Mouse (Mus musculus) liver (tissue): ENCODE measurements at regions not wholly inside any gene's neighbourhood (a gene's known extent, or its start where the extent isn't known, plus 50 kb on each side); places are given as distances from the start of the nearest gene placed in this dataset.

Experiments
- DNase-seq: peaks from one replicate; pipeline ENCODE4 v3.0.0-alpha.2; 2020; ENCODE audit warnings: mixed read lengths

DNA sequence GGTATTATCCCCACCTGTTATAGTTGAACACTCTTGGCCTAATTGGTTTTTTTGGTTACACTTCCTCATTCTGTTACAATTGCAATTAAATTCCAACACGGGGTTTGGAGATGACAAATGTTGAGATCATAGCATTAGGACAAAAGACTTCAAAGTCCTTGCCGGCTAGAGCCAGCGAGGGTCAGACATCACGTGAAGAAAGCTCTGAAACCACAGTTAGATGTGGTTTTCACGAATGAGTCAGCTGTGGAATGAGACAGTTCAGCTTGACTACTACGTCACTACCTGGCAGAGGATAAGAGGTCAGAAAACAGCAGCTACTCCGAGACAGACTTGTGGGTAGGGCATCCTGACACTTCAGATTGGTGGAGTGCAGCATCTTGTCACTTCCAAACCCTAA is 55.5 kb upstream of the Trio start:
- DNase-seq, result no peak

DNA sequence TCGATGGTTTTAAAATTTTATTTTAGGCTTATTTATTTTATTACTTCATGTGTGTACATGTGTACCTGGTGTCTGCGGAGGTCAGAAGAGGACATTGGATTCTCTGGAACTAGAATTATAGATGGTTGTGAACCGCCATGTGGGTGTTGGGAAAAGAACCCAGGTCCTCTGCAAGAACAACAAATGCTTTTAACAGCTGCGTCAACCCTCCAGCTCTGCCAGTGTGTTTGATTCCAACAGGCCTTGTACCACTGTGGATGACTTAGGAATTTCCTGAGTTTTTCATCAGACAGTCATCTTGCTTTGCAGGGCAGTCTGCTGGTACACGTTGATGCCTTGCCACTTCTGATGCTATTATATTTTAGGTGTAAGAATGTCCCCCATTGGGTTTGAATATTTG is 56.8 kb upstream of the Trio start:
- no peak for DNase-seq

DNA sequence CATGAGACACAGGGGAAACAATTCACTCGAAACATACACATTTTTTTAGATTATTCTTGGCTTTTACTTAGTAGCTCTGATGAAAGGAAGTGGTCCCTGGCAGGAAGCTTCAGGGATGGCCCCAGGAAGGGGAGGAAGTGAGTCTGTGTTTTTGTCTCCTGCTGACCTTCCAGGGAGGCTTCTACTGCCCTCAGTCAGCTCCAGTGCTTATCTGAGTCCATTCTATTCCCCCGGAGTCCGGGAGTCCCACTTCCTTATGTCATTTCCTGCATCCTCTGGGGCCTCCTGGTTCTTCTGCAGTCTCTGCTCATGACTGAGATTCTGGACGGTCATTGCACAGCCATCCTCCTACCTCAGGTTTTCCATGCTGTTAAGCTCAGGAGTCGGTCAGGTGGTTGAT is 80.3 kb upstream of the Trio start:
- peak; percentile 5 for DNase-seq

DNA sequence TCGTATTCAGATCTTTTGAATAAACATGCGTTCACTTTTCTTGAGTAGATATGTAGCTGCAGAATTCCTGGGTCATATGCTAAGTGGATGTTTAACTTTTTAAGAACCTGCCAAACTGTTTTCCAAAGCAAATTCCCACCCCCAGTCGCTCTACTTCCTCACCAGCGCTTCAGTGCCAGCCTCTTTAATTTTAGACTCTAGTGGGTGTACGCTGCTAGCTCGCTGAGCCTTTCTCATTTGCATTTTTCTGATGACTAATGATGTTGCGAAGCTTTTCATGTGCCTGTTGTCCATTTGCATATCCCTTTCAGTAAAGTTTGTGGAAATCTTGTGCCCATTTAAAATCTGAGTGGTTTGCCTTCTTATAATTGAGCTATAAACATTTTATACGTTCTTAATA is 84.3 kb upstream of the Trio start:
- no peak for DNase-seq

DNA sequence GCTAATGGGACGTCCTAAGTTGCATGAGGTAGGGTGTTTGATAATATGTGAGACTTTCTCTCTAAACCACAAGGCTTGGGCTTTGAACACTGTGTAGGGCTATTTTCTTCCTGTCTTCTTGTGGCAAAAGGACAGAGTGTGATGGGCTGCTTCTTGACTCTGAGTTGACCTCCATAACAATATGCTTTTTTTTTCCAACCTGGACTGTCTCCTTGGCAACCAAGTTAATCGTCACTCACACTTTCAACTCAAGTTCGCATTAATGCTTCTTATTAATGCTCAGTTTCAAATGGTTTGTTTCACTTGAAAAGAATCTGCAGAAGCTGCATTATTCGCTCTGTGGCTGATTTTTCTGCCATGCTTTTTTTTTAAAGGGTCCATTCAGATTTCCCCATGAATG is 87.8 kb upstream of the Trio start:
- no peak for DNase-seq

DNA sequence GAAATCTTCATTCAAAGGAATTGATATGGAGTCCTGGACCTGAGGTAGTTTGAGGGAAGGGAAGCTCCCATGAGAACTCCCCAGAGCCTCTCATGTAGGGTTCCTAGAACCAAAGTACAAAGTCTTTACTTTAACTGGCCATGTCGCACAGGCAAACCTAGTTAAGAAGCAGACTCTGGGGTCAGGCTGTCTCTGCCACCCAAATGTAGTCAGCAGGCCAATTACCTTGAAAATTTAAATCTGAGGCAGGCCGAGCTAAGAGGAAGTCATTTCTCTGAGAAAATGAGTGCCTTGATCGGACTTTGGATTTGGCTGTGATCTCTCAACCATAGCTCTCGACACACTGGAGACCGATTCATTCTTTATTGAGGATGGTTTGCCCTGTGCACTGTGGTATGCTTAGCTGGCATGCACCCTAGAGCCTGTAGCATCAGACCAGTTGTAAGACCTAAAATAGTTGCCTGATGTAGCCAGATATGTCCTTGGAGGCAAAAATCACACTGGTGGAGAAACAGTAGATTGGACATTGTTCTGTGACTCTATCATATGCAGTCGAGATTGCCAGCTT is 88.6 kb upstream of the Trio start:
- DNase-seq, result no peak

DNA sequence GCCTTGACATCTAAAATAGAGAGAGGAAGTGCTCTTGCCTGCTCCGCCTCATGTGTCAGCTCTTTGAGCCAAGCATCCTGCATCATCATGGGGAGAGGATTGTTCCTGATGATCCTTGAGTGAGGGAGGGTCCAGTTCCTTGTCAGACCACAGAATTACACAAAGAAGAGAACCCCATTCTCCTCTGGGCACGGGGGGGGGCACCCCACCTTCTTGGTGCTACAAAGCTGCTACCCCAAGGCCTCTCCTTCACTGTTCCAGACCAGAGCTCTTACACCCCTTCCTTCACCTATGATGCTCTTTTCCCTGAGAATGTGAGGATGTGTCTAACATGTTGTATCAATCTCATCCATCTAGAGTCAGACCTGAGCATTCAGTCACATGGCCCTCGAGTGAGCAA is 76.7 kb upstream of the Dnah5 start:
- DNase-seq, result no peak

DNA sequence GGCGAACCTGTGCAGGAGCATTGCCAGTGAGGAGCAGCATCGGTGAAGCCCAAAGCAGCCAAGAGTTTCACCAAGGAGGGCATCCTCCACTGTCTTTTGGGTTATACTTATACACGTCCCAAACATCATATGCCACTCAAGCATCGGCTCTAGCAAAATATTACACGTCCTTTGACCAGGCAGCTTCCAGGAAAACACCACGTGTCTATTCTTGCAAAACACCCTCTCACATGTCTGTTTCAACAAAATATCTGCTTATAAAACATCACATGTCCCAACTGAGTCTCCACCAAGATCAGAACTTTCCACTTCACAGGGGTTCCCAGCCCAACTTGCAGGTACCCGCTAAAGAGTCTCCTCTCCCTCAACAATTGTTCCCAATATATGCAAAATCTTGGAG is 74.0 kb upstream of the Dnah5 start:
- DNase-seq, result no peak

DNA sequence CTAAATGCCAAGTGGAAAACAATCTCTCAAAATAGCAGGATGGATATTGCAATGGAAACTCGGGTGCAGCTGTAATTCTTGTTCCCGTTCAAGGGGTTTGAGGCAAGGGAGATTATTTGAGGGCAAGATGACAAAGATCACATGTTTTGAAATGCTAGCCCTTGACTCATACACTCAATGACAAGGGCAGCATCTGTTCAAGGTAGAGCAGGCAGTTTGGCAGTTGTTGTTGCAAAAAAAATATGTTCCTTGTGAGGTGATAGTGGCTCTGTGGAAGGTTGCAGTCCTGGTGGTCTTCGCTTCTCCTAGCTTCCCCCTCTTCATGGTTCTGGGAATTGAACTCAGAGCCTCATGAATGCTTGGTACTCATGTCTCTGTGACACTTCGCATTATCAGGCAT is 72.0 kb upstream of the Dnah5 start:
- DNase-seq, result no peak

DNA sequence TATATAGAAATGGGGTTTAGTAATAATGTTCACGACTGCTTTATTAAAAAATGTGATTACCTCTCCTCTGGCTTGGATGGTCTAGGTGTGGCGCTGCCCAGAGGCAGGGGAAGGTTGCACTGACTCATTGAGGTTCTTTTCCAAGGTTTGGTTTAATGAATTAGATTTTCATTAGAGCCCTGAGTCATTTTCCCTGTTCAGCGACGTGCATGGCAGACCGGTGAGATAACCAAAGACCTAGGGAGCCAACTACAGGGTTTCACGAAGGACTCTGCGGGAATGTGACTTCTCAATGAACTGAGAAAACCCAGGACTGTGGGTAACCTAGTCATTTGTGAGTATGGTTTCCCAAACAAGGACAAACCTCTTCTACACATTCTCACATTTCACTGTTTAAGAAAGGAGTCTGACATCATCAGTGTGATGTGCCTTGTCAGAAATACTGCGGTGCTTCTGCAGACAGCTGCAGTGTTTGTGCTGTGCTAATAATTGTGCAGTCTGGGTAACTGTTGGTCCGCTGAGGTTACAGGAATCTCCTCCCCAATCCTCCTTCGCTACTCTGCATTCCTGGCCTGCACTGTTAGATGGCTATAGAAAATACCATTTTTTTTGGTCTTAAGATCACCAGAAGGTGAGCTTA is 70.3 kb upstream of the Dnah5 start:
- DNase-seq, result no peak

DNA sequence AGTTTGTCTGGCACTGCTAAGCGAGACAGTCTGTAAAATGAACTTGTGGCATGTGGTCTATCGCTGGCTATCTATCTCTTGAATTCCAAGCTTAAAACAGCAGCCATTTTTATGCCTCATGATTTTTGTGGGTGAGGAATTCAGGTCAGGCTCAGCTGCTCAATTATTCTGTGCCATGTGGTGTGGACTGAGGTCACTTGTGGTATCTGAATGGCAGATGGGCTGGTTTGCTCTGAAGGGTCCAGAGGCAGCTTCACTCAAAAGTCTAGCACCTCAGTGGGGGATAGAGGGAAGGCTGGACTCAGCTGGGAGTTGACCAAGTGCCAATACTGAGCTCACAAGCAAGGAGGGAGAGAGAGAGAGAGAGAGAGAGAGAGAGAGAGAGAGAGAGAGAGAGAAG is 69.3 kb upstream of the Dnah5 start:
- DNase-seq, result no peak

DNA sequence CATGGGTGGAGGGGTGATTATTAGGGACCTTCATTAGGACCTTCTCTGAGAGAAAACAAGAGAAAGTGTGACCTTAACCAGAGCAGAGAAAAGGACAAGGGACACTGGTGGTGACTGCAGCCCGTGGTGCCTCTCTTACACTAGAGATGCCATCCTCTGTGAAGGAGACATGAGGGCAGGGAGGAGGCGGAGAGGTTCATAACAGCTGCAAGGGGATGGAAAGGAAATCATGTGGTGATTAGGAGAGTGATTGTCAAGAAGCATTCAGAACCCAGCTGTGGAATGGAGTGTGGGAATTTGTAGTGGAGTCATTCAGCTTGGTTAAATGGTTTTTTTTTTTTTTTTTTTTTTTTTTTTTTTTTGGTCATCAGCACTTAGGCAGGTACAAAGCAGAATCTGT is 64.7 kb upstream of the Dnah5 start:
- DNase-seq, result no peak

DNA sequence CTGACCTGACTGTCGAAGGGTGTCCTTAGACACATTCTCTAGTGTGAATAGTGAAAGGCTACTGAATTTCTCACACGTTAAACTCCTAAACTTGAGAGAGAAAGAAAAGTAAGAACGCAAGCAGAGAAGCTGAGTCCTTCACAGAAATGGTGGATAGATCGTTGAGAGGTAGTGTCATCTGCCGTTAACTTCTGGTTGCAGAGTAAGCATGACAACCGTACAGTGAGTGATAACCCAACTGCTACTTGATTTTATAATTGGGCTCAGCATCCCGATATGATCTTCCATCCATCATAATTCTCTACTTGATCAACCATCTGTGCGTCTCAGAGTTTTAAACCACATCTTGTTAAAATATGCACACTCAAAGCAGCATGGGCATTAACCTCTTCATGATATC is 63.3 kb upstream of the Dnah5 start:
- DNase-seq, result no peak

DNA sequence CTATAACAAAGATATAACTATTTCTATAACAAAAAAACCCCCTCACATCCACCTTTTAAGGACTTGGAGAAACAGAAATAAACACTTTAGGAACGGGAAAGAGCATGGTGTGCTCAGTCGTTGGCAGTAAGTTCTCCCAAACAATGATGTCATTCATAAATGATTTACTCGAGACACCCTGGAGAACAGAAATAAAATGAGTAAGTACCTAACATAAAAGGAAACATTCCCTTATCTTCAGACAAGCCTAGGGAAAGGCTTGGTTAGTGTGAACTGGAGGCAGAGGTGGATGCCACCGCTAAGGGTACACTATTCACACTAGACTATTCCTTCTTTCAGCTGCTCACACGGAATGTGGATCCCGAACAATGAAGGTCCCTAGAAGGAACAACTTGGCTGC is 62.2 kb upstream of the Dnah5 start:
- no peak for DNase-seq

DNA sequence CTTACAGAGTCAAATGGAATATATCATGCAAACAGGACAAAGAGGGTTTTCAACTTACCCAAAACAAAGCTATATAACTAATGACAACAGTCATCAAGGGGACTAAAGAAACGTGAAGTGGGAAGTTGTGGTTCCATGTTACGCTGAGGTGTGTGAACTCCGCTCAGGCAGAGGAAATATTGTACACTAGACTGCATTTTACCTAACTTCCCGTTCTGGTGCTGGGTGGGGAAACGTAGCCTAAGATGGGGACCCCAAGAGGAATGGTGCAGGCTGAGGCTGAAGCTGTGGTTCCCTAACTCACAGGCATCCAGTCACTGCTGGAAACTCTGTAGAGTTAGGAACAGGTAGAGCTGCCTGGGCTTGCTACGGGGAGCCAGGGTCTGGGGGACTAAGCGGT is 59.3 kb upstream of the Dnah5 start:
- DNase-seq, result no peak

DNA sequence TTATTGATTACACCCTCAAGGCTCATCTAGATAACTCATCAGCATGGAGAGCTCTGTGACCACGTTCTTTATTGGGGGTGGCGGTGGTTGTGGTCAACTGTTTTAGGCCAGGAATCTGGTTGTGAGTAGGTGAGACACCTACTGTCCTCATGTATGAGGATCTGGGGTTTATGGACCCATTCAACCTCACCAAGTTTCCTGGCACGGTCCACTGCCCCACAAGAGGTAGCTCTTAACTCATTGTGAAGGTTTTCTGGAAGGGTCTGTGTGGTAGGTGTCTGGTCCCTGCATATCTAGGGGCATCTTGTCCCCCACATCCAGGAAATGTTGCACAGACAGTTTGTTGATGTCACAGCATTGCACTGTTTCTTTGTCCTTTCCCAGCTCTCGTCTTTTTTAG is 58.7 kb upstream of the Dnah5 start:
- DNase-seq, result no peak

DNA sequence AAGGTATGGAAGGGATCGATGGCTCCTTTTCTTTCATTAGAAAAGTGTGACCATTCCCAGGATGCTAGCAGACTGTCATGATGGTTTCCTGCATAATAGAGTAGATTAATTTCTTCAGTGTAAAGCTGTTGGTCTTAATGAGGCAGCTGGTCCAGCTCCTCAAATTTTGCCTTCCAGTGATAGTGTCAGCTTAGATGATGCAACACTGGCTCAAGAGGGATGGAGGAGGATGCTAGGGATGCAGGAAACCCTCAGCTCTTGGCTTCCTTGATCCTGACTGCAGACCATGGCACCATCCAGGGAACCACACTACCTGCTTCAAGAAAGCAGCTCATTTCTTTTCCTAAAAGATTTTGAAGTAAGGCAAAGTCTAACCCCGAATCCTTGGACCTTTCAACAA is 51.9 kb upstream of the Dnah5 start:
- DNase-seq, result no peak
